ENCODE assay signal across 26 mouse cellular contexts in the genomic region with DNA sequence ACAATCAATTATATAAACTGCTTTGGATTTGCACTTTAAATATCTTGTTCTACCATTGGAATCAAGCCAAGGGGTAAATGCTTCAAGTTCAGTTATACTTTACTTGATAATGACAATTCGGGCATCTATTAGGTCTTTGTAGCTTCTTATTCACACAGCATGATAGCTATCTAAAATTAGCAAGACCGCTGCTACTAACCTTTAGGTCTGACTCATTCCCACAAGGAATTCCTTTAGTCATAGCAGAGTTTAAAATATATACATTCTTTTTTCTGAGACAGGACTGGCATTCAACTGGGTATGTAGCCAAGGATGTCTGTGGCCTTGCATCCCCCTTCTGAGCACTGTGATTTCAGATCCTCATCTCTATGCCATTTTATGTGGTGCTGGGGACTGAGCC. TPM values are rescaled to one million over a fixed set of nuclear protein-coding genes. Genes with fewer than 3 reads are reported as not detected.
DNase-seq lines count a peak whose midpoint lies in the region; ATAC-seq and TF ChIP-seq lines count a peak whose summit lies in the region.
"Had no signal": no experiment of that assay in that cellular context is flagged by ENCODE, and none has a peak within 500 bp of the region (broad histone marks: within the 10 kb centered on the region; RNA-seq: fewer than 3 reads in every experiment).

No protein-coding gene starts in this region.

- no peak overlapping the region for H3K4me2 ChIP-seq in heart, embryonic 15.5 days
- H3K4me2 ChIP-seq in liver, embryonic 13.5 days = peak overlapping the region; percentile 2; the same call in 1 of the 2 replicates
- H3K4me2 ChIP-seq in myocyte (ENCODE audit: low read depth) = peak overlapping the region; percentile 58
- H3K4me2 ChIP-seq: embryonic facial prominence, embryonic 12.5 days; hindbrain, embryonic 13.5 days; midbrain, embryonic 13.5 days had no signal

- no peaks in the 10 kb centered on the region for H3K27me3 ChIP-seq in heart, embryonic 15.5 days
- H3K27me3 ChIP-seq in liver, embryonic 13.5 days = no peaks in the 10 kb centered on the region
- no peaks in the 10 kb centered on the region for H3K27me3 ChIP-seq in myocyte (ENCODE audit: control insufficient read depth, insufficient read depth, insufficient read length)
- H3K27me3 ChIP-seq: embryonic facial prominence, embryonic 12.5 days; hindbrain, embryonic 13.5 days; midbrain, embryonic 13.5 days had no signal

- H3K27ac ChIP-seq in heart, embryonic 15.5 days = peak overlapping the region; percentile 42; the same call in 1 of the 2 replicates
- H3K27ac ChIP-seq in liver, embryonic 13.5 days = 0 out of 2 replicates have a peak overlapping the region, but pooled peaks have one; percentile 23
- H3K27ac ChIP-seq: embryonic facial prominence, embryonic 12.5 days; forebrain, embryonic 10.5 days; hindbrain, embryonic 13.5 days; kidney, postnatal 0 days; macrophage; midbrain, embryonic 13.5 days had no signal

- no peak for TF ChIP-seq POLR2A in myocyte (IDR thresholded peaks at IDR 0.05; ENCODE audit: insufficient read length, low read depth)

- DNase-seq in frontal cortex, postnatal 25 days (ENCODE audit: low spot score in 2 of 2) = no peak
- DNase-seq in heart, postnatal 14 days = no peak
- no peak for DNase-seq in liver, embryonic 13.5 days
- DNase-seq in liver = no peak
- DNase-seq in adrenal gland, adult 18-20 months (ENCODE audit: low spot score in 2 of 2) = no peak
- DNase-seq: cerebellum, adult 11 months; cerebellum, adult 9-11 months; embryo, embryonic 11 days; gastrocnemius, postnatal 10 days; kidney, adult 8-10 months; lung, adult 18-20 months; retina, postnatal 1 day; spleen, adult 18-20 months; thymus, postnatal 14 days had no signal

- 38% methylated on average over 2 of the region's 2 CpGs for WGBS in heart, embryonic 15.5 days
- 75% methylated on average over 2 of the region's 2 CpGs for WGBS in liver, embryonic 13.5 days (ENCODE audit: insufficient replicate concordance)

- no peaks in the 10 kb centered on the region for H3K9me3 ChIP-seq in heart, embryonic 15.5 days (replicated peaks)
- H3K9me3 ChIP-seq in liver, embryonic 13.5 days (replicated peaks) = no peaks in the 10 kb centered on the region
- H3K9me3 ChIP-seq: embryonic facial prominence, embryonic 12.5 days; forebrain, embryonic 10.5 days; hindbrain, embryonic 13.5 days; midbrain, embryonic 13.5 days had no signal

- H3K9ac ChIP-seq in heart, embryonic 15.5 days = no peak overlapping the region
- no peak overlapping the region for H3K9ac ChIP-seq in liver, embryonic 13.5 days
- H3K9ac ChIP-seq: embryonic facial prominence, embryonic 12.5 days; hindbrain, embryonic 13.5 days; midbrain, embryonic 13.5 days had no signal

- 0 out of 2 replicates have a peak, but pooled peaks have one; percentile 10 for ATAC-seq in frontal cortex, adult (ENCODE audit: low TSS enrichment)
- ATAC-seq in heart, embryonic 15.5 days (replicated peaks; ENCODE audit: insufficient number of reproducible peaks, insufficient read depth, low FRiP score, low read depth) = no peak
- ATAC-seq in liver, embryonic 13.5 days (ENCODE audit: low read depth) = no peak
- ATAC-seq: forebrain, embryonic 16.5 days; intestine, embryonic 16.5 days; lung, postnatal 0 days; midbrain, embryonic 13.5 days had no signal

- H3K4me1 ChIP-seq in heart, embryonic 15.5 days (replicated peaks) = peaks cover 20% of the 10 kb centered on the region
- peaks cover 17% of the 10 kb centered on the region for H3K4me1 ChIP-seq in liver, embryonic 13.5 days (replicated peaks)
- H3K4me1 ChIP-seq: embryonic facial prominence, embryonic 12.5 days; forebrain, embryonic 10.5 days; hindbrain, embryonic 13.5 days had no signal

- intact Hi-C loops in heart, postnatal 14 days (cut with DNase I) = no loop called here

- no peaks in the 10 kb centered on the region for H3K79me2 ChIP-seq in myocyte (ENCODE audit: control insufficient read depth, insufficient read depth)

- H3ac ChIP-seq in myocyte (ENCODE audit: control insufficient read depth, insufficient read length) = no peak overlapping the region

- H3K36me3 ChIP-seq in heart, embryonic 15.5 days = no peaks in the 10 kb centered on the region
- H3K36me3 ChIP-seq in liver, embryonic 13.5 days = no peaks in the 10 kb centered on the region
- no peaks in the 10 kb centered on the region for H3K36me3 ChIP-seq in myocyte (ENCODE audit: control insufficient read depth, insufficient read depth)
- H3K36me3 ChIP-seq: embryonic facial prominence, embryonic 12.5 days; forebrain, embryonic 10.5 days; hindbrain, embryonic 13.5 days; midbrain, embryonic 13.5 days had no signal

- H3K4me3 ChIP-seq in heart, embryonic 15.5 days = no peak overlapping the region
- H3K4me3 ChIP-seq in liver, embryonic 13.5 days (replicated peaks) = no peak overlapping the region
- H3K4me3 ChIP-seq in myocyte = no peak overlapping the region
- H3K4me3 ChIP-seq: embryonic facial prominence, embryonic 12.5 days; forebrain, embryonic 10.5 days; hindbrain, embryonic 13.5 days; midbrain, embryonic 13.5 days had no signal

TF ChIP-seq in myocyte, 11 proteins besides CTCF, POLR2A, EP300 and RAD21:
- no peak for TF ChIP-seq TCF3 (IDR thresholded peaks at IDR 0.05; ENCODE audit: insufficient read length, low read depth)
- TF ChIP-seq REST (IDR thresholded peaks at IDR 0.05; ENCODE audit: insufficient read depth, insufficient read length) = no peak
TF ChIP-seq in myocyte: peak in this region for 0.

RNA-seq across cellular contexts. Expression of gene Ppm1e, which starts 48.5 kb away (rescaled TPM):
- 5.3 and 6.2 TPM in 2 replicates for polyA plus RNA-seq in heart, embryonic 15.5 days (2015; fragmentation: Nextera tagmentation; extraction: Ambion mirVana)
- total RNA-seq in heart, postnatal 14 days (2021) = 10 to 100 TPM; 12.0 to 14.7 TPM
- 1.8 and 2.3 TPM in 2 replicates for polyA plus RNA-seq in liver, embryonic 13.5 days (2015; fragmentation: Nextera tagmentation; extraction: Ambion mirVana)
- polyA plus RNA-seq in myocyte (2012; fragmentation: generic; extraction: Trizol) = 1.4 TPM
- total RNA-seq in adrenal gland, adult 18-20 months (2021) = 10 to 100 TPM; 13.1 to 24.4 TPM
